Mouse (Mus musculus) urinary bladder, adult 2 months (tissue): Measurements from ENCODE around the gene Dhrs2. TPM values are rescaled to one million over a fixed set of nuclear protein-coding genes. Genes with fewer than 3 reads are reported as not detected.

Experiments
- DNase-seq: peaks from one replicate; pipeline ENCODE4 v3.0.0; 2022; ENCODE audit warnings: low spot score
- polyA plus RNA-seq: library from polyadenylated mRNA; depleted of rRNA; stranded (reverse); fragments of >200 nt; gene quantifications from 2 replicates; pipeline ENCODE4 v1.2.3, GENCODE M21; 2012; rRNA removed

The Dhrs2 gene
- 0.08 and 0.21 TPM in 2 replicates for polyA plus RNA-seq

- no peak for DNase-seq
These were observed at the start of gene Dhrs2 for GRCm38 (mm10) chr14:55221707-55222106. Gene Dhrs2, plus strand, starts transcription at chr14:55222007.

- no peak for DNase-seq
These were observed 47.6 kb upstream of the Dhrs2 start for GRCm38 (mm10) chr14:55174164-55174563.

GRCm38 (mm10) chr14:55177274-55177673 is 44.5 kb upstream of the Dhrs2 start:
- DNase-seq = no peak

DNA sequence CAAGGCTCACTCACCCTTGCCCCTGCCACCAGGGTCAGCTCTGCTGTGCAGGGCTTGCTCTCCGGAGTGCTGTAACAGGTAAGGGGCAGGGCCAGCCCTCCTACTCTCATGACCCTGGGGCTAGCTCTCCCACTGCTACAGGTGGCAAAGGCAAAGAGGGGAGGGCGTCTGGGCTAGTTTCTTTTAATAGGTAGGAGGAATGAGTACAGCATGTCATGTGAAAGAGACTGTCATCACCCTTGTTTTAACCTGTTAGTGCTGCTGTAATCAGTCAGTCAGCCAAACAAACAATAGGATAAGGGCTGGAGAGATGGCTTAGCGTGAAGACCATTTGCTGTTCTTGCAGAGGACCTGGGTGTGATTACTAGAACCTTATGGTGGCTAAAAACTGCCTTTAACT is 40.9 kb upstream of the Dhrs2 start:
- no peak for DNase-seq

GRCm38 (mm10) chr14:55183231-55183630 is 38.6 kb upstream of the Dhrs2 start:
- DNase-seq = no peak

GRCm38 (mm10) chr14:55184640-55185145 is 37.1 kb upstream of the Dhrs2 start:
- DNase-seq = no peak

GRCm38 (mm10) chr14:55188491-55188890 is 33.3 kb upstream of the Dhrs2 start:
- DNase-seq = no peak

GRCm38 (mm10) chr14:55189351-55189769 is 32.4 kb upstream of the Dhrs2 start:
- DNase-seq = no peak

- DNase-seq = no peak
These were observed 28.5 kb upstream of the Dhrs2 start for GRCm38 (mm10) chr14:55193354-55193753.

GRCm38 (mm10) chr14:55193876-55194635 is 27.8 kb upstream of the Dhrs2 start:
- DNase-seq = no peak

DNA sequence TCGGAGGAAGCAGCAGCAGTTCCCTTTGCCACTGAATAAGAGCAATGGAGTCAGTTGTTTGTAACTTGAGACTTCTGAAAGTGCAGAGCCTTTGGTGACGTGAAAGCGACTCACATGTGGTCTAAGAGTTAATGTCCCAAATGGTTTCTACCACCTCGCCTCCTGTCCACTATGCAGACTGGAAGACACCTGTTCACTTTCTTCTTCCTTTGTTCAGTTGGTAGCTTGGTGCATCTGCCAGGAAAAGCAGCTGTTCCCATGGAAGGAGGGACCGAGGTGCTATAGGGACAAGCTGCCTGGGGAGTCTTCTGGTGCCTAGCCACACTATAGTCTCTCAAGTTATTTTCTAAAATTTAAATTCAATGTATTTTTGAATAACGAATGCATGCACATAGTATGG is 27.0 kb upstream of the Dhrs2 start:
- DNase-seq = no peak

DNA sequence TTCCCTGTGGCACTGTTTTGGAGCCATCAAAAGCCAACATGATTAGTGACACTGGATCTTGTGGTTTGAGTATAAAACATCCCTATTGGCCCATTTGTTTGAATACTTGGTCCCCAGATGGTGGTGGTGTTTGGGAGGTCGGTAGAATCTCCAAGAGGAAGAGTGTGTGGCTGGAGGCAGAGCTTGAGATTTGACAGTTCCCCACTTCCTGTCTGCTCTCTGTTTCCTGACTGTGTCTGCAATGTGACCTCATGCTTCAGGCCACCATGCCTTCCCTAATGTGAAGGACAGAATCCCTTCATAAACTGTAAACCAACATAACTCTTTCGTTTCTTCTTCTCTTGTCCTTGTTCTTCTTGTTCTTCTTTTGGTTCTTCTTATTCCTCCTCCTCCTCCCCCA is 24.7 kb upstream of the Dhrs2 start:
- no peak for DNase-seq

DNA sequence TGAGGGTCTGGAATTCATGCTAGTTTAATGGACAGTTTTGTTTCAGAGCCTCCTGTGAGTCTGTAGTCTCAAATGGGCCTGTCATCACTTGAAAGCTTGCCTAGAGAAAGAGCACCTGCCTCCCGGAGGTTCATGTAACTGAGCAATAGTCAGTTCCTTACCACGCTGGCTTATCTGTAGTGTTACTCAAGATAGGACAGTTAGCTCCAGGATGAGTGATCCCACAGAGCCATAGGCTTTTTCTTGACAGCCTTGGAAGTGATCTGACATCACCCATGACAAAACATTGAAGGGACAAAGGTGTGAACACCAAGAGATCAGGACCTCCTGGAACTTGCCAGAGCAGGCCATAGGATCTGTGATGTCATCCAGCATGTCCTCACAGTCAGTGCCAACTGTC is 23.6 kb upstream of the Dhrs2 start:
- DNase-seq = no peak

DNA sequence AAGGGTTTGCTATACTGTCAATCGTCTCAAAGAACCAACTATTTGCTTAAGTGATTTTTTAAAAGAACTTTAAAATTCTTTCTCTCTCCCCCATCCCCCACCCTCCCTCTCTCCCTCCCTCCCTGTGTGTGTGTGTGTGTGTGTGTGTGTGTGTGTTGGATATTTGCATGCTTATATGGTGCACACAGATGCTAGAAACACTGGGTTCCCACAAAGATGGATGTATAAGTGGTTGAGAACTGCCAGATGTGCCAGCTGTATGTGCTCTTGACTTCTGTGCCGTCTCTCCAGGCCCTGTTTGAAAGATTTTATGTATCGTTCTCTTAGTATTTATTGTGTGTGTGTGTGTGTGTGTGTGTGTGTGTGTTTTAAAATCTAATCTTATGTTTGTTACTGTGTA is 17.3 kb upstream of the Dhrs2 start:
- DNase-seq = no peak

GRCm38 (mm10) chr14:55205045-55205750 is 16.6 kb upstream of the Dhrs2 start:
- DNase-seq = no peak

DNA sequence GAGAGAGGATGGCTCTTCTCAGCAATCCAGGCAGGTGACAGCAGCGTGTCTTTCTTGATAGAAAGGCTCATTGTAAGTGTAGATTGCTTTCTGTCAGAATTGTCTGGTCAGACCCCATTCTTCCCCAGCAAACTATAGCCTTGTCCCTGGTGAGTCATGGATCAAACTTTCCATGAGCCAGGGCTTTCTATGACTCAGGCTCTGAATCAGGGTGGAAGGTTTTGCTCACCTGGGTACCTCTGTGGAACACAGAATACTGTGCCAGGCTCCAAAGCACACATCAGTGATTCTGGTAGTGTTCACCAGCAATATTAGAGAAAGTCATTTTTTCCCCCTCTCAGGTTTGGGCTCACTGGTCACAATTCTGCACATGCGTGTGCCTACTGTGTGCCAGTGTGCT is 13.5 kb upstream of the Dhrs2 start:
- DNase-seq = no peak

DNA sequence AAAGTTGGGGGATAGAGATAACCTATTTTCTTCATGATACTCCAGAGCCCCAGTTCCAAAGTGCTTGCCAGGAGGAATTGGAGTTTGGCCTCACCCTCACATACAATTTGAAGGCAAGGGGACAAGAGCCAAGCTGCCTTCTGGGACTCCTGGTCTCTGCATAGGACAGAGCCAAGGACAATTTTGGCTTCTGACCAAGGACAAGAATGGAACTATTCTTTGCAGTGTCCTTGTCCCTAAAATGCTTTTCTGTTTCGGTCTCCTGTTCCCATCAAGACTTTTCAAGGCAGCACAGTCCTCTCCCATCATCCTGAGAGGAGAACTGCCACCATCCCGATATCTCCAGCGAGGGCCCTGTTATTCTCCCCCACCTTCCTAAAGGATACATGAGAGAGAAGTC is 8.2 kb upstream of the Dhrs2 start:
- no peak for DNase-seq

DNA sequence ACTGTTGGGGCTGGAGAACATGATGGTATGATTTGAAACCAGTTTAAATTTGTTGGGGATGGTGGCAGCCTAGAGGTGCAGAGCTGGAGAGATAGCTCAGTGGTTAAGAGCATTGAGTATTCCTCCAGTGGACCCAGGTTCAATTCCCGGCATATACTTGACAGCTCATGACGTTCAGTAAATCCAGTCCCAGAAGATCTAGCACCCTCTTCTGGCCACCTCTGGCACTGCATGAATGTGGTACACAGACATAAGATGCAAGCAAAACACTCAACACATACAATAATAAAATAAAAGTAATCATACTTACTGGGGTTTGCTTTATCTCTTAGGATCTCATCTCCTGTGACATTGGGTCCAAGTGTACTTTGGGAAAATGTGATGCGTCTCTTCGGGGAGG is 7.3 kb upstream of the Dhrs2 start:
- DNase-seq = no peak

GRCm38 (mm10) chr14:55223172-55223571 is 1.4 kb downstream of the Dhrs2 start:
- no peak for DNase-seq

- DNase-seq = no peak
These were observed 12.8 kb downstream of the Dhrs2 start for GRCm38 (mm10) chr14:55234639-55235038.

DNA sequence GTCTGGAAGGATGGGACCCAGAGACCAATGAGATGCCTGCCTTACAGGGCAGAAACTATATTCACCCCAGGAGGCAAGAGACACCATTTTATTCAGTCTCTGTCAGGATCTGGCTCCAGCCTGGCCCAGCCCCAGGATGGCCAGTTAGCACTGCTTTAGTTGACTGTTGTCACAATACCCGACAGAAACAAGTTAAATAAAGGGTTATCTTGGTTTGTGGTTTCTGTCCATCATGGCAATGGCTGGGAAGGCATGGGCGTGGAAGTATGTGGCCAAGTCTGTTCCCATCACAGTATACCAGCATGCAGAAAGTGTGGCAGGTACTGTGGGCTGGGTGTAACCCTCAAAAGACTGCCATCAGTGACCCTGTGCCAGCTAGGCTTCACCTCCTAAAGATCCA is 14.9 kb downstream of the Dhrs2 start:
- no peak for DNase-seq

DNA sequence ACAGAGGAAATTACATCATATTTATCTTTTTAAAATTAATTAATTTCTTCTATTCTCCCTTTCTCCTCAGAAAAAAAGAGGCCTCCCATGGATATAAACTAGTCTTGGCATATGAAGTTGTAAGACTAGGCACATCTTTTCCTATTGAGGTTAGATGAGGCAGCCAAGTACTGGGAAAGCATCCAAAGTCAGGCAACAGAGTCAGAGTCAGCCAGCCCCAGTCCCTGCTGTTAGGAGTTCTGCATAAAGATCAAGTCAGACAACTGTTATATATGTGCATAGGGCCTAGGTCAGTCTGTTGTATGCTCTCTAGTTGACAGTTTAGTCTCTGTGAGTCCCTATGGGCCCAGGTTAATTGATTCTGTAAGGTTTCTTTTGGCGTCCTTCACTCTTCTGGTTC is 20.9 kb downstream of the Dhrs2 start:
- no peak for DNase-seq

DNA sequence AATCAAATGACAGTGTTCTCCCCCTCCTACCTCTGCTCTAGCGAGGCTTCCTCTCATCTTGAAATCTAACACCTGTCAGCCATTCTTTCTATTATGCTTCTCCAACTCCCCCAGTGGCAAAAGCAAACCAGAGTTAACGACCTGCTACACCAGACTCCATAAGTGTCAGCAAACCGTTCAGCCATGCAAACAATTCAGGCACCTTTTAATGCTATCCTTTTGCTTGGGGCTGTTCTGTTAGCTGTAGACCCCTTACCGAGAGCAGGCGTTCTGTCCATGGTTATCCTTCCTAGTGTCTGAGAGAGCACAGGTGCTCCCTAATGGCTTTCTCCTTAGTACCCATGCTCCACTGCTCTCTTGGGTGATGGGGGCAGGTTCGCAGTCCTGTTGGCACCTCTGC is 25.4 kb downstream of the Dhrs2 start:
- DNase-seq = no peak
